Mouse (Mus musculus): ENCODE data around the gene Notch2. TPM values are rescaled to one million over a fixed set of nuclear protein-coding genes. Genes with fewer than 3 reads are reported as not detected.
A peak's percentile ranks its signal among the peaks of the same experiment; 100 is the strongest.

The Notch2 gene
- polyA plus RNA-seq, 1 experiment from 2014 or later = 20.8 TPM

GRCm38 (mm10) chr3:98185163-98185714 is 171.9 kb downstream of the Notch2 start:
- ATAC-seq (ENCODE audit: low FRiP score) (no peak), DNase-seq (ENCODE audit: low spot score) (peak; percentile 13)
- H3K27ac ChIP-seq (ENCODE audit: low read depth, low read length) = no peak overlapping the region
- H3K9ac ChIP-seq (ENCODE audit: low read depth, low read length) = no peak overlapping the region
- H3K36me3 ChIP-seq (ENCODE audit: control insufficient read depth, insufficient read depth, low read length) = no peaks in the 10 kb centered on the region
- H3K4me1 ChIP-seq (replicated peaks; ENCODE audit: control insufficient read depth, insufficient read depth, low read length) = no peaks in the 10 kb centered on the region
- H3K27me3 ChIP-seq (ENCODE audit: control insufficient read depth, insufficient read depth, low read length) = no peaks in the 10 kb centered on the region
- no peaks in the 10 kb centered on the region for H3K9me3 ChIP-seq (ENCODE audit: control insufficient read depth, low read length)
- WGBS = 54% methylated on average over 10 of the region's 10 CpGs
- H3K4me2 ChIP-seq (replicated peaks; ENCODE audit: low read depth, low read length) = no peak overlapping the region
- no peak overlapping the region for H3K4me3 ChIP-seq (ENCODE audit: low read depth, low read length)

- no peaks in the 10 kb centered on the region for H3K4me1 ChIP-seq (replicated peaks; ENCODE audit: control insufficient read depth, insufficient read depth, low read length)
- no peaks in the 10 kb centered on the region for H3K9me3 ChIP-seq (ENCODE audit: control insufficient read depth, low read length)
- H3K27me3 ChIP-seq (ENCODE audit: control insufficient read depth, insufficient read depth, low read length) = no peaks in the 10 kb centered on the region
- 92% methylated on average over 3 of the region's 3 CpGs for WGBS
- no peaks in the 10 kb centered on the region for H3K36me3 ChIP-seq (ENCODE audit: control insufficient read depth, insufficient read depth, low read length)
- H3K4me2 ChIP-seq (replicated peaks; ENCODE audit: low read depth, low read length) = no peak overlapping the region
- DNase-seq (ENCODE audit: low spot score) (no peak), ATAC-seq (ENCODE audit: low FRiP score) (no peak)
- no peak overlapping the region for H3K27ac ChIP-seq (ENCODE audit: low read depth, low read length)
- no peak overlapping the region for H3K4me3 ChIP-seq (ENCODE audit: low read depth, low read length)
- no peak overlapping the region for H3K9ac ChIP-seq (ENCODE audit: low read depth, low read length)
Observed at GRCm38 (mm10) chr3:98187777-98188176, 174.4 kb downstream of the Notch2 start.

GRCm38 (mm10) chr3:98197711-98198532 is 184.6 kb downstream of the Notch2 start:
- Histone ChIP-seq H3K9ac (ENCODE audit: low read depth, low read length) (no peak overlapping the region), H3K27me3 (ENCODE audit: control insufficient read depth, insufficient read depth, low read length) (no peaks in the 10 kb centered on the region), H3K36me3 (ENCODE audit: control insufficient read depth, insufficient read depth, low read length) (no peaks in the 10 kb centered on the region), H3K27ac (ENCODE audit: low read depth, low read length) (peak overlapping the region; percentile 8; the same call in 1 of the 2 replicates), H3K9me3 (ENCODE audit: control insufficient read depth, low read length) (no peaks in the 10 kb centered on the region), H3K4me1 (replicated peaks; ENCODE audit: control insufficient read depth, insufficient read depth, low read length) (no peaks in the 10 kb centered on the region), H3K4me3 (ENCODE audit: low read depth, low read length) (no peak overlapping the region), H3K4me2 (replicated peaks; ENCODE audit: low read depth, low read length) (no peak overlapping the region)
- peak; percentile 49; the same call in 1 of the 2 replicates for ATAC-seq (ENCODE audit: low FRiP score)
- DNase-seq (ENCODE audit: low spot score) = peak; percentile 40
- WGBS = 9% methylated on average over 9 of the region's 9 CpGs

GRCm38 (mm10) chr3:98199747-98200146 is 186.4 kb downstream of the Notch2 start:
- Histone ChIP-seq H3K27me3 (ENCODE audit: control insufficient read depth, insufficient read depth, low read length) (no peaks in the 10 kb centered on the region), H3K4me3 (ENCODE audit: low read depth, low read length) (no peak overlapping the region), H3K36me3 (ENCODE audit: control insufficient read depth, insufficient read depth, low read length) (no peaks in the 10 kb centered on the region), H3K9ac (ENCODE audit: low read depth, low read length) (no peak overlapping the region), H3K4me2 (replicated peaks; ENCODE audit: low read depth, low read length) (no peak overlapping the region), H3K4me1 (replicated peaks; ENCODE audit: control insufficient read depth, insufficient read depth, low read length) (no peaks in the 10 kb centered on the region), H3K9me3 (ENCODE audit: control insufficient read depth, low read length) (no peaks in the 10 kb centered on the region), H3K27ac (ENCODE audit: low read depth, low read length) (no peak overlapping the region)
- 76% methylated on average over 5 of the region's 5 CpGs for WGBS
- no peak for DNase-seq (ENCODE audit: low spot score)
- no peak for ATAC-seq (ENCODE audit: low FRiP score)

Other genes starting within 250 kb of the Notch2 start
- gene Pde4dip, start 124.8 kb upstream of the Notch2 start, polyA plus RNA-seq (2014; fragmentation: Nextera tagmentation; extraction: Ambion mirVana) = 27.5 and 35.5 TPM in 2 replicates
- gene Sec22b, start 112.3 kb upstream of the Notch2 start, polyA plus RNA-seq (2014; fragmentation: Nextera tagmentation; extraction: Ambion mirVana) = 134 and 135 TPM in 2 replicates
- gene Adam30, start 147.1 kb downstream of the Notch2 start, polyA plus RNA-seq (2014; fragmentation: Nextera tagmentation; extraction: Ambion mirVana) = not detected in 2 replicates
- gene Reg4, start 208.6 kb downstream of the Notch2 start, polyA plus RNA-seq (2014; fragmentation: Nextera tagmentation; extraction: Ambion mirVana) = not detected in 2 replicates

Measured in hindbrain, embryonic 11.5 days (tissue).